Mouse (Mus musculus): ENCODE data around the gene Frmd8.

- TF ChIP-seq CTCF (IDR thresholded peaks at IDR 0.05; ENCODE audit: low read depth, low read length): no peak
- no peak for TF ChIP-seq POLR2A (IDR thresholded peaks at IDR 0.05; ENCODE audit: extremely low read depth, insufficient read depth, low read length)
These were observed 49.0 kb downstream of the Frmd8 start for GRCm38 (mm10) chr19:5825901-5826730.

Measured in liver, adult 2 months (tissue).